Mouse (Mus musculus) bone marrow macrophage, adult 2 months (primary cell): ENCODE results near the gene Anp32e. TPM values are rescaled to one million over a fixed set of nuclear protein-coding genes. Genes with fewer than 3 reads are reported as not detected.
A peak's percentile ranks its signal among the peaks of the same experiment; 100 is the strongest.
"Not testable (repeated sequence)": the region's sequence is repeated elsewhere in the genome, so short reads cannot be mapped to it uniquely, and the experiment has no call there.

Experiments
- H3K27ac ChIP-seq: 2 replicates; pipeline ENCODE4 v1.5.1; 2012; ENCODE audit warnings: low read depth, low read length; ENCODE audit not compliant: insufficient read depth
- H3K4me1 ChIP-seq: 2 replicates; pipeline ENCODE4 v1.6.1; 2012; ENCODE audit warnings: low read length; ENCODE audit not compliant: control insufficient read depth, insufficient read depth
- H3K4me3 ChIP-seq: 2 replicates; pipeline ENCODE4 v1.5.1; 2012; ENCODE audit warnings: mild to moderate bottlenecking, low read length, moderate library complexity; ENCODE audit not compliant: insufficient read depth
- CTCF ChIP-seq: IDR thresholded peaks from 2 replicates; pipeline ENCODE4 v1.5.1; 2012; ENCODE audit warnings: low read depth, mild to moderate bottlenecking, low read length, moderate library complexity
- POLR2A ChIP-seq: IDR thresholded peaks from 2 replicates; pipeline ENCODE4 v1.6.1; 2012; ENCODE audit warnings: mild to moderate bottlenecking, low read depth, low read length, borderline replicate concordance
- polyA plus RNA-seq: library from polyadenylated mRNA; stranded (reverse); fragments of >200 nt; gene quantifications from 2 replicates; pipeline ENCODE4 v1.2.4, GENCODE M21; 2012; ENCODE audit not compliant: missing spikeins, insufficient read depth, insufficient read length

Gene Anp32e
- polyA plus RNA-seq, 1 experiment, result 134 TPM

- Histone ChIP-seq H3K4me3 (peak overlapping the region; percentile 59), H3K27ac (peak overlapping the region; percentile 83), H3K4me1 (peaks cover 27% of the 10 kb centered on the region)
- TF ChIP-seq POLR2A (no peak), CTCF (no peak)
These were observed 35.9 kb upstream of the Anp32e start for GRCm38 (mm10) chr3:95893126-95893525.

DNA sequence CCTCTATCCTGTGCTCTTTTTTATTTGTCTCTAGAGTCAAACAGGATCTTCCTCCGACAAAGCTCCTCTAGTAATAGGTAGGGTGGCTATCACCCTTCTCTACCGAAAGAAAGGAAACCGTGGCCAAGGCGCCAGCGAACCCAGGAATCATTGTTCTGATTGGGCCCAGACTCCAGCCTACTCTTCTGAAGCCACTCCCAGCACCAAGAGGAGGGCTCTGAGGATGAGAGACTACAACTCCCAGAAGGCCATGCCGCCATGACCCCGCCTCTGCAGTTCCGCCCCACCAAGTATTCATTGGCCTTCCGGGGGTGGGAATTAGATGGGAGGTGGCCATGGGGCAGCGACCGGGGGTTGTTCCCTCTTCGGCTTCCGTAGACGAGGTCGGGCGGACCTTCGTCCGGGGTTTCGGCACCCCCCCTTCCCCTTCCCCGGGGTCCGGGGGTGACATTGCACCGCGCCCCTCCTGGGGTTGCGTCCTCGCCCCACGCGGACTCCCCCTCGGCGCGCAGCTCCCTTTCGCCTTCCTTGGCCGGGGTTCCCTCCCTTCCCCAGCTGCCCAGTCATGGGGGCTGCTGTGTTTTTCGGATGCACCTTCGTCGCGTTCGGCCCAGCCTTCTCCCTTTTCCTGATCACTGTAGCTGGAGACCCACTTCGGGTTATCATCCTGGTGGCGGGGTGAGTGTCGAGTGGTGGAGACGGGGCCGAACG is 35.3 kb upstream of the Anp32e start, which contains the start of gene Aph1a:
Aph1a (plus strand) TSS at position 364 of the 711 bp plus-strand sequence.
- H3K27ac ChIP-seq, result peak within 1 kb of the TSS; percentile 87
- peak within 1 kb of the TSS; percentile 97 for H3K4me3 ChIP-seq
- H3K4me1 ChIP-seq, result peaks cover 21% of the 10 kb centered on the region

DNA sequence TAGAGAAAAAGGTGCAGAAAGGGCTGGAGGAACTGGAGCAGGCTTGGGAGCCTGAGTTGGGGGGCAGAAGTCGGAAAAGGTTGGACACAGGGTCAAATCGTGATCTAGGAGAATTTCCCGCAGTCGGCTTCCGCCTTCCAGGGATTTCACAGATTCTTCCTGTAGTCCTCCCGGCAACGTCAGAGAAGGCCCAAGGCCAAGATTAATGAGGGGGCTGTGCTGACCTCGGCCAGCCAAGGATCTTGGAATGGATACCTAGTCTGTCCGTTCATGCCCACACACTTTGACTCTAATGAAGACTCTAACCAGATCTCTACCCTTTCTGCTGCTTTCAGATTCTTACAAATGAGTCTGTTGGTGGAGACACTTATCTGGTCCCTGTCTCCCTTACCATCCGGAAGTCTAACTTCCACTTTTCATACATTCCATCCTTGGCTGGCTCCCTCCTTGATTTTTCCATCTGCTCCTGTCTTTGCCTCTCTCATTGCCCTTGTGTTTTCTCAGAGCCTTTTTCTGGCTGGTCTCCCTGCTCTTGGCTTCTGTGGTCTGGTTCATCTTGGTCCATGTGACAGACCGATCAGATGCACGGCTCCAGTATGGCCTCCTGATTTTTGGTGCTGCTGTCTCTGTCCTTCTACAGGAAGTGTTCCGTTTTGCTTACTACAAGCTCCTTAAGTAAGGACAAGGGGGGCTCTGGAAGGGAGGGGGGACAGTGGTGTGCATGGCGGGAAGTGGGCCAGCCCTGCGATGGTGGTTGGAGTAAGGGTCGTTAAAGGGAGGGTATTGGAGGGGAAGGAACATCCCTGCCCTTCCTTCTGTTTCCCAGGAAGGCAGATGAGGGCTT is 34.5 kb upstream of the Anp32e start:
- TF ChIP-seq CTCF, result no peak
- TF ChIP-seq POLR2A, result no peak
- H3K27ac ChIP-seq, result peak overlapping the region; percentile 87
- peak overlapping the region; percentile 97 for H3K4me3 ChIP-seq
- peaks cover 16% of the 10 kb centered on the region for H3K4me1 ChIP-seq

DNA sequence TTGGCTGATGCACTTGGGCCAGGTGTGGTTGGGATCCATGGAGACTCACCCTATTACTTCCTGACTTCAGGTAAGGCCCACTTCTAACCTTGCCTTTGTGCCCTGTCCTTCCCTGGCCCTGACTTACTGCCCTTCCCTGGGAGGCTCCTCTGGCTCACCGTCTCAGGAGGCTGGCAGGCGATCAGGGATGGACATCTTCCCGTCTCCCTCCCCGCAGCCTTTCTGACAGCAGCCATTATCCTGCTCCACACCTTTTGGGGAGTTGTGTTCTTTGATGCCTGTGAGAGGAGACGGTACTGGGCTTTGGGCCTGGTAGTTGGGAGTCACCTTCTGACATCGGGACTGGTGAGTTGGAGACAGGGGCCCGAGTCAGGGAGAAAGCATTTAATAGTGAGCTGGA is 33.5 kb upstream of the Anp32e start:
- H3K4me1 ChIP-seq, H3K27ac ChIP-seq: not testable (repeated sequence)
- H3K4me3 ChIP-seq, result peak overlapping the region; percentile 97; the same call in 1 of the 2 replicates

DNA sequence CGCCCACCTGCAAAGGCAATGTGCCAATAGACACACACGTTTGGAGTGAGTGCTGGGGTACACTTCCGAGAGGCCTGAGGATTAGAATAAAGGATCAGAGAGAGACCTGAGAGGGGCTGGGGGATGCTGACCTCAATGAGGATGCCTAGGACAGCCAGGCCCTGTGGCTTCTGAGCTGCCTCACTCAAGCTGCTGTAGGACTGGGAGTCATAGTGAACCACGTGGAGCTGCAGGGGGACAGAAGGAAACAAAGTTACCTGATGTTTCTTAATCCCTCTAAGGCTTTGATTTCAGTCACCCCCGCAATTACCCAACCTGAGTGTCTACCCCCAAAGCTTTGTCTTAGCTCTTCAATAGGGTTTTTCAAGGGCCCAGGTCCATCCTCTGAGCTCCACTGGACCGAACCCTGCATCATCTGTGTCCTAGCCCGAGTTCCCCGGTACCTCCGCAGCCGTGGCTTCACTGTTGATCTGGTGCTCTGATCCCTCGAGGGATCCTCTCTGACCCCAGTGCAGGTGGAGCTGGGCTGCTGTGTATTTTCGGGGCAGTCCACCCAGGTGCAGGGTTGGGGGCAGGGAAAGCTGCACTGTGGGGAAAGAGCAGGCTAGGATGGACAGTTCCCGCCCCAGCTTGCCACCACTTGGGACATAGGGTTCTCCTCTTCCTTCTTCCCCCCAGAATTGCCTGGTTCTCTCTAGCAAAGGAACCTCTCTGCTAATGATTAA is 29.1 kb upstream of the Anp32e start:
- Histone ChIP-seq H3K27ac (no peak overlapping the region), H3K4me1 (peaks cover 1% of the 10 kb centered on the region), H3K4me3 (no peak overlapping the region)
- TF ChIP-seq CTCF, result no peak

DNA sequence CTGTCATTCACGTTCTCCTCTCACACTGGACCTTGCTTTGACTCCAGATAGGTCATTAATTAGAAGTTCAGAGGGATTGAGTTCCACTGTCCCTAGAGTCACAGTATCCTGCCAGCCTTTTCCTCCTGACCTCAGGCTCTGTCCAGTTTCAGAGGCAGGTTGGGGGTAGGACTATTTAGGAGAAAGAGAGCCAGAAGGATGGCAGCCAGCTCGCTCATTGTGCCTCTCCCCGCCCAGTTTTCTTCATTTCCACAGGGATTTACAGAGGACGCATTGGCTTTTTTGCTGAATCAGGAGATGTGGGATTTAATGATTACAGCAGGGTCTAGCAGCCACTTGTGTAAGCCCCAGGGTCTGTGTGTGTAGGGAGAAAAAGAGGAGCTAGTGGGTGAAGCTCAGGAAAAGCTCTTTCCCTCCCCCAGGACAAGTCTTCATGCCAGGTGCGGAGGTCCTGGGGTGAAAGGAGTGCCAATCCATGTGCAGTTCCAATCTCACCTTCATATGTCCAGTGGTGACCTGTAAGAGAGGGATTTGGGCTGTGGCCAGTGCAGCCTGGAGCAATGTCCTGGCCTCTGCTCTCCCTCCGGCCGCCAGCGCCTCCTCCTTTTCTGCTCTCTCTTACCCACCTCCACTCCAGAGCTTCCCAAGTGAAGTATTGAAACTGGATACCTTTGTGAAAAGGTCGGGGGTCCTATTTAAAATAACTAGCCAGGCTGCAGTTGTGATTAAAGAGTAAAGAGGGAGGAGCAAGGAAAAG is 27.3 kb upstream of the Anp32e start:
- no peak overlapping the region for H3K4me3 ChIP-seq
- H3K4me1 ChIP-seq, result peaks cover 10% of the 10 kb centered on the region
- H3K27ac ChIP-seq, result no peak overlapping the region
- TF ChIP-seq CTCF, result no peak
- TF ChIP-seq POLR2A, result no peak

- Histone ChIP-seq H3K27ac (no peak overlapping the region), H3K4me1 (peaks cover 10% of the 10 kb centered on the region), H3K4me3 (no peak overlapping the region)
- TF ChIP-seq POLR2A, result no peak
- no peak for TF ChIP-seq CTCF
These were observed 26.7 kb upstream of the Anp32e start for GRCm38 (mm10) chr3:95902373-95902625.

GRCm38 (mm10) chr3:95902643-95903042 is 26.4 kb upstream of the Anp32e start:
- no peak for TF ChIP-seq CTCF
- no peak for TF ChIP-seq POLR2A
- no peak overlapping the region for H3K4me3 ChIP-seq
- peaks cover 10% of the 10 kb centered on the region for H3K4me1 ChIP-seq
- no peak overlapping the region for H3K27ac ChIP-seq

DNA sequence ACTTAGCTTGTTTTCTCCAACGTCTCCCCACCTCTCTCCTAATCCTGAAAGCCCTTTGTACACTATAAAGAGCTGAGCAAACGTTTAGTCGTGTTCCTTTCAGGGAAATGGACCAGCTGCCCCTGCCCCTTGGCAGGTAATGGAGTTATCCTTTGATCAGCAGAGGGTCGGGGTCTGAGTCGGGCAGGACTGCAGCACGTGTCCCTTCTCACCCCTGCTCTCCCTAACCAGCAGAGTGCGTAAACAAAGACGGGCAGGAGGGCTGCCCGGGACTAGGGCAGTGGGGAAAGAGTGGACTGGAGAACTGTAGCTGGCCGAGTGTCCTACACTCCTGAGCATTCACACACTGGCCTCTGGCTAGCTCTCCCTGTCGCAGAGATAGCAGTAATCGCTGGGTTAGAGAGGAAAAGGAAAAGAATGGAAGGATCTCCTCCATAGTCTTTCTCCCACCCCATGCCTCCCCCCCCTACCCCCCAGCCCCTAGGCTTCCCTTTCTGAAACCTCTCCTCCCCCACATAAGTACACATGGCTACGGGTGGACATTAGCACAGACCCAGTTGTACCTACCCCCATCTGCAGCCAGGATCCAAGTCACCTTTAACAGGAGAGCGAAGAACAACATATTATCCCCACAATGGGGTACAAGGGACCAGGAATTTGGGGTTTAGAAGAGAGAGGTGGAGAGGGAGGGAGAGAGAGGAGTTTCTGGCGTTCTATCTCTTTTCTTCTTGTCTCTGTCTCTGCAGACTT is 25.1 kb upstream of the Anp32e start:
- TF ChIP-seq CTCF (no peak), POLR2A (no peak)
- no peak overlapping the region for H3K27ac ChIP-seq
- peak overlapping the region; percentile 27 for H3K4me3 ChIP-seq

More for the DNA sequence above, 25.1 kb upstream of the Anp32e start:
- peaks cover 10% of the 10 kb centered on the region for H3K4me1 ChIP-seq
